16 mouse cellular contexts compared by ENCODE assay signal in the genomic region with DNA sequence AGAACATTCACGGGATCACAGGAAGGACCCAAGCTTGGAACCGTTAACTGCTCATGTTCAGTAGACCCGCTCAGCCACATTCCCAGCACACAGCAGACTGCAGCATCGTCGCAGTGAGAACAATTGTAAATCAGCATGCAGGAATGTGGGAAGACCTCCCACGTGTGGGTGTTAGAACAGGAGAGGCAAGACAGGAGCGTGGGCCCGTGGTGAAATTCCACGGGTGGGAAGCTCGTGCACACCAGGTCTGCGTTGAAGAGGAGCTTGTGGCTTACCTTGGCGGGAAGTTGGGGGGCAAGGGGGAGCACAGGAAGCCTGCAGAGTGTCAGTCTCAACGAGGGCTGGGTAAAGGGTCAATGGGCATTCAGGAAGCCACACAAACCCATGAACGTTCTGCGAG.
A peak's percentile ranks its signal among the peaks of the same experiment; 100 is the strongest.
DNase-seq lines count a peak whose midpoint lies in the region; ATAC-seq lines count a peak whose summit lies in the region.
"Had no signal": no experiment of that assay in that cellular context is flagged by ENCODE, and none has a peak within 500 bp of the region (broad histone marks: within the 10 kb centered on the region; RNA-seq: fewer than 3 reads in every experiment).

No protein-coding gene starts in this region.

- H3K27me3 ChIP-seq in hindbrain, embryonic 12.5 days = no peaks in the 10 kb centered on the region; the same call in 1 of the 2 replicates
- H3K27me3 ChIP-seq: embryonic facial prominence, embryonic 12.5 days; intestine, embryonic 15.5 days; neural tube, embryonic 15.5 days had no signal

- no peak overlapping the region for H3K4me3 ChIP-seq in hindbrain, embryonic 12.5 days
- H3K4me3 ChIP-seq: embryonic facial prominence, embryonic 12.5 days; heart, embryonic 15.5 days; intestine, embryonic 15.5 days; limb, embryonic 12.5 days; neural tube, embryonic 15.5 days had no signal

- no peak overlapping the region for H3K27ac ChIP-seq in hindbrain, embryonic 12.5 days
- H3K27ac ChIP-seq: embryonic facial prominence, embryonic 12.5 days; heart, embryonic 15.5 days; intestine, embryonic 15.5 days; limb, embryonic 12.5 days; liver, embryonic 14.5 days; neural tube, embryonic 15.5 days had no signal

- H3K4me1 ChIP-seq in hindbrain, embryonic 12.5 days = no peaks in the 10 kb centered on the region
- H3K4me1 ChIP-seq: embryonic facial prominence, embryonic 12.5 days; heart, embryonic 15.5 days; intestine, embryonic 15.5 days; limb, embryonic 12.5 days; neural tube, embryonic 15.5 days had no signal

- DNase-seq in left cerebral cortex, adult 18-20 months (ENCODE audit: low spot score in 2 of 2) = peak; percentile 50 to 60
- DNase-seq in left cerebral cortex, postnatal 4 days = no peak
- peak; percentile 43 to 46 for DNase-seq in frontal cortex, postnatal 36 days (ENCODE audit: low spot score in 2 of 2)
- peak; percentile 16 to 27 for DNase-seq in layer of hippocampus, postnatal 25 days (ENCODE audit: extremely low spot score in 1 of 2, low spot score in 1 of 2)
- DNase-seq in right cerebral cortex, postnatal 25 days = peak; percentile 54
- no peak for DNase-seq in cerebellum, adult 9-10 months
- DNase-seq: cerebellum, adult 11 months; heart, adult 18-20 months; lung, postnatal 14 days had no signal

- H3K9ac ChIP-seq in hindbrain, embryonic 12.5 days = no peak overlapping the region
- H3K9ac ChIP-seq: embryonic facial prominence, embryonic 12.5 days; heart, embryonic 15.5 days; intestine, embryonic 15.5 days; limb, embryonic 12.5 days; liver, embryonic 14.5 days; neural tube, embryonic 15.5 days had no signal

- 63% methylated on average over 15 of the region's 15 CpGs for WGBS in hindbrain, embryonic 12.5 days

- intact Hi-C loops in left cerebral cortex, postnatal 4 days (cut with DNase I) = no loop called here

- ATAC-seq in hindbrain, embryonic 12.5 days (ENCODE audit: low FRiP score) = no peak
- ATAC-seq: intestine, embryonic 15.5 days had no signal

- H3K4me2 ChIP-seq in hindbrain, embryonic 12.5 days (replicated peaks) = no peak overlapping the region
- H3K4me2 ChIP-seq: embryonic facial prominence, embryonic 12.5 days; heart, embryonic 15.5 days; intestine, embryonic 15.5 days; limb, embryonic 12.5 days; neural tube, embryonic 15.5 days had no signal

- H3K9me3 ChIP-seq in hindbrain, embryonic 12.5 days (replicated peaks) = no peaks in the 10 kb centered on the region
- H3K9me3 ChIP-seq: embryonic facial prominence, embryonic 12.5 days; heart, embryonic 15.5 days; intestine, embryonic 15.5 days; limb, embryonic 12.5 days; neural tube, embryonic 15.5 days had no signal

- no peaks in the 10 kb centered on the region for H3K36me3 ChIP-seq in hindbrain, embryonic 12.5 days
- H3K36me3 ChIP-seq: embryonic facial prominence, embryonic 12.5 days; heart, embryonic 15.5 days; intestine, embryonic 15.5 days; limb, embryonic 12.5 days; neural tube, embryonic 15.5 days had no signal

Comparison
In these comparisons a context has a peak if more than half of its experiments do, and no peak if none do; other contexts are left out.
1. DNase-seq: peak in left cerebral cortex, adult 18-20 months (2 of 2), frontal cortex, postnatal 36 days (2 of 2), layer of hippocampus, postnatal 25 days (2 of 2) and right cerebral cortex, postnatal 25 days (single experiment); none in left cerebral cortex, postnatal 4 days (single experiment) and cerebellum, adult 9-10 months (single experiment).